Mouse (Mus musculus): ENCODE measurements around the gene Flad1. TPM values are rescaled to one million over a fixed set of nuclear protein-coding genes. Genes with fewer than 3 reads are reported as not detected.

Gene Flad1
- polyA plus RNA-seq, 1 experiment from 2014 or later: 22.3 TPM

GRCm38 (mm10) chr3:89421002-89421774, 9.5 kb upstream of the Flad1 start:
- peak; percentile 84 for ATAC-seq (ENCODE audit: insufficient number of reproducible peaks, insufficient read depth, low FRiP score, low read depth)
- Histone ChIP-seq H3K36me3 (ENCODE audit: control insufficient read depth, insufficient read depth, low read length) (peaks cover 24% of the 10 kb centered on the region), H3K9me3 (ENCODE audit: control insufficient read depth, low read depth, low read length) (no peaks in the 10 kb centered on the region), H3K4me3 (ENCODE audit: low read depth, low read length) (peak overlapping the region; percentile 59), H3K9ac (replicated peaks; ENCODE audit: low read depth, low read length) (peak overlapping the region; percentile 50), H3K4me2 (replicated peaks; ENCODE audit: low read depth, low read length) (peak overlapping the region; percentile 79), H3K4me1 (ENCODE audit: control insufficient read depth, insufficient read depth, low read length) (peaks cover 50% of the 10 kb centered on the region), H3K27ac (ENCODE audit: low read length) (peak overlapping the region; percentile 90), H3K27me3 (ENCODE audit: control insufficient read depth, insufficient read depth, low read length) (no peaks in the 10 kb centered on the region)
- 1% methylated on average over 11 of the region's 11 CpGs for WGBS

- Histone ChIP-seq H3K27me3 (ENCODE audit: control insufficient read depth, insufficient read depth, low read length) (no peaks in the 10 kb centered on the region), H3K9ac (replicated peaks; ENCODE audit: low read depth, low read length) (no peak overlapping the region), H3K4me3 (ENCODE audit: low read depth, low read length) (peak overlapping the region; percentile 59; the same call in 1 of the 2 replicates), H3K36me3 (ENCODE audit: control insufficient read depth, insufficient read depth, low read length) (peaks cover 27% of the 10 kb centered on the region), H3K4me1 (ENCODE audit: control insufficient read depth, insufficient read depth, low read length) (peaks cover 50% of the 10 kb centered on the region), H3K27ac (ENCODE audit: low read length) (peak overlapping the region; percentile 90), H3K4me2 (replicated peaks; ENCODE audit: low read depth, low read length) (peak overlapping the region; percentile 79), H3K9me3 (ENCODE audit: control insufficient read depth, low read depth, low read length) (no peaks in the 10 kb centered on the region)
- no peak for ATAC-seq (ENCODE audit: insufficient number of reproducible peaks, insufficient read depth, low FRiP score, low read depth)
- 36% methylated on average over 2 of the region's 2 CpGs for WGBS
These were observed 8.8 kb upstream of the Flad1 start for GRCm38 (mm10) chr3:89420421-89420820.

GRCm38 (mm10) chr3:89419981-89420380, 8.3 kb upstream of the Flad1 start:
- H3K4me3 ChIP-seq (ENCODE audit: low read depth, low read length): peak overlapping the region; percentile 53
- WGBS: 21% methylated on average over 3 of the region's 3 CpGs
- peak overlapping the region; percentile 97 for H3K27ac ChIP-seq (ENCODE audit: low read length)
- H3K9ac ChIP-seq (replicated peaks; ENCODE audit: low read depth, low read length): peak overlapping the region; percentile 54
- peaks cover 50% of the 10 kb centered on the region for H3K4me1 ChIP-seq (ENCODE audit: control insufficient read depth, insufficient read depth, low read length)
- ATAC-seq (ENCODE audit: insufficient number of reproducible peaks, insufficient read depth, low FRiP score, low read depth): no peak
- H3K9me3 ChIP-seq (ENCODE audit: control insufficient read depth, low read depth, low read length): no peaks in the 10 kb centered on the region
- peaks cover 27% of the 10 kb centered on the region for H3K36me3 ChIP-seq (ENCODE audit: control insufficient read depth, insufficient read depth, low read length)
- H3K4me2 ChIP-seq (replicated peaks; ENCODE audit: low read depth, low read length): peak overlapping the region; percentile 66
- no peaks in the 10 kb centered on the region for H3K27me3 ChIP-seq (ENCODE audit: control insufficient read depth, insufficient read depth, low read length)

- Histone ChIP-seq H3K9ac (replicated peaks; ENCODE audit: low read depth, low read length) (peak overlapping the region; percentile 54), H3K9me3 (ENCODE audit: control insufficient read depth, low read depth, low read length) (no peaks in the 10 kb centered on the region), H3K4me1 (ENCODE audit: control insufficient read depth, insufficient read depth, low read length) (peaks cover 49% of the 10 kb centered on the region), H3K27me3 (ENCODE audit: control insufficient read depth, insufficient read depth, low read length) (no peaks in the 10 kb centered on the region), H3K27ac (ENCODE audit: low read length) (peak overlapping the region; percentile 97), H3K4me2 (replicated peaks; ENCODE audit: low read depth, low read length) (peak overlapping the region; percentile 66), H3K4me3 (ENCODE audit: low read depth, low read length) (peak overlapping the region; percentile 53), H3K36me3 (ENCODE audit: control insufficient read depth, insufficient read depth, low read length) (peaks cover 28% of the 10 kb centered on the region)
- no peak for ATAC-seq (ENCODE audit: insufficient number of reproducible peaks, insufficient read depth, low FRiP score, low read depth)
- 1% methylated on average over 9 of the region's 9 CpGs for WGBS
These were observed 7.9 kb upstream of the Flad1 start for GRCm38 (mm10) chr3:89419571-89419970.

GRCm38 (mm10) chr3:89418861-89419250, 7.2 kb upstream of the Flad1 start:
- Histone ChIP-seq H3K27me3 (ENCODE audit: control insufficient read depth, insufficient read depth, low read length) (no peaks in the 10 kb centered on the region), H3K9me3 (ENCODE audit: control insufficient read depth, low read depth, low read length) (no peaks in the 10 kb centered on the region), H3K27ac (ENCODE audit: low read length) (peak overlapping the region; percentile 97), H3K4me2 (replicated peaks; ENCODE audit: low read depth, low read length) (peak overlapping the region; percentile 66), H3K9ac (replicated peaks; ENCODE audit: low read depth, low read length) (peak overlapping the region; percentile 54), H3K4me1 (ENCODE audit: control insufficient read depth, insufficient read depth, low read length) (peaks cover 42% of the 10 kb centered on the region), H3K36me3 (ENCODE audit: control insufficient read depth, insufficient read depth, low read length) (peaks cover 28% of the 10 kb centered on the region), H3K4me3 (ENCODE audit: low read depth, low read length) (peak overlapping the region; percentile 53)
- peak; percentile 17; the same call in 1 of the 2 replicates for ATAC-seq (ENCODE audit: insufficient number of reproducible peaks, insufficient read depth, low FRiP score, low read depth)
- WGBS: under 1% methylated on average over 16 of the region's 16 CpGs

- ATAC-seq (ENCODE audit: insufficient number of reproducible peaks, insufficient read depth, low FRiP score, low read depth): peak; percentile 92
- H3K4me3 ChIP-seq (ENCODE audit: low read depth, low read length): peak within 1 kb of the TSS; percentile 53
- H3K27ac ChIP-seq (ENCODE audit: low read length): peak within 1 kb of the TSS; percentile 97
- H3K9me3 ChIP-seq (ENCODE audit: control insufficient read depth, low read depth, low read length): no peaks in the 10 kb centered on the region
- H3K36me3 ChIP-seq (ENCODE audit: control insufficient read depth, insufficient read depth, low read length): peaks cover 26% of the 10 kb centered on the region
- no peaks in the 10 kb centered on the region for H3K27me3 ChIP-seq (ENCODE audit: control insufficient read depth, insufficient read depth, low read length)
- H3K4me1 ChIP-seq (ENCODE audit: control insufficient read depth, insufficient read depth, low read length): peaks cover 37% of the 10 kb centered on the region
- under 1% methylated on average over 39 of the region's 39 CpGs for WGBS
- peak within 1 kb of the TSS; percentile 67 for H3K4me2 ChIP-seq (replicated peaks; ENCODE audit: low read depth, low read length)
- H3K9ac ChIP-seq (replicated peaks; ENCODE audit: low read depth, low read length): peak within 1 kb of the TSS; percentile 54
These were observed 6.6 kb upstream of the Flad1 start, which contains the start of the genes Cks1b and Shc1 for GRCm38 (mm10) chr3:89418170-89418860. TSS of gene Cks1b (minus strand) at chr3:89418383. TSS of gene Shc1 (plus strand) at chr3:89418443.

GRCm38 (mm10) chr3:89417840-89418169, 6.1 kb upstream of the Flad1 start:
- Histone ChIP-seq H3K9ac (replicated peaks; ENCODE audit: low read depth, low read length) (peak overlapping the region; percentile 34; the same call in 1 of the 2 replicates), H3K4me3 (ENCODE audit: low read depth, low read length) (peak overlapping the region; percentile 53), H3K4me1 (ENCODE audit: control insufficient read depth, insufficient read depth, low read length) (peaks cover 32% of the 10 kb centered on the region; the same call in 1 of the 2 replicates), H3K4me2 (replicated peaks; ENCODE audit: low read depth, low read length) (peak overlapping the region; percentile 67), H3K27me3 (ENCODE audit: control insufficient read depth, insufficient read depth, low read length) (no peaks in the 10 kb centered on the region), H3K36me3 (ENCODE audit: control insufficient read depth, insufficient read depth, low read length) (peaks cover 26% of the 10 kb centered on the region), H3K27ac (ENCODE audit: low read length) (peak overlapping the region; percentile 84), H3K9me3 (ENCODE audit: control insufficient read depth, low read depth, low read length) (no peaks in the 10 kb centered on the region)
- under 1% methylated on average over 20 of the region's 20 CpGs for WGBS
- ATAC-seq (ENCODE audit: insufficient number of reproducible peaks, insufficient read depth, low FRiP score, low read depth): peak; percentile 25

GRCm38 (mm10) chr3:89417131-89417530, 5.5 kb upstream of the Flad1 start:
- H3K4me3 ChIP-seq (ENCODE audit: low read depth, low read length): peak overlapping the region; percentile 53
- ATAC-seq (ENCODE audit: insufficient number of reproducible peaks, insufficient read depth, low FRiP score, low read depth): no peak
- H3K9me3 ChIP-seq (ENCODE audit: control insufficient read depth, low read depth, low read length): no peaks in the 10 kb centered on the region
- 19% methylated on average over 2 of the region's 2 CpGs for WGBS
- no peak overlapping the region; the same call in 1 of the 2 replicates for H3K27ac ChIP-seq (ENCODE audit: low read length)
- peak overlapping the region; percentile 34; the same call in 1 of the 2 replicates for H3K9ac ChIP-seq (replicated peaks; ENCODE audit: low read depth, low read length)
- no peaks in the 10 kb centered on the region for H3K27me3 ChIP-seq (ENCODE audit: control insufficient read depth, insufficient read depth, low read length)
- H3K36me3 ChIP-seq (ENCODE audit: control insufficient read depth, insufficient read depth, low read length): peaks cover 26% of the 10 kb centered on the region
- H3K4me2 ChIP-seq (replicated peaks; ENCODE audit: low read depth, low read length): peak overlapping the region; percentile 67
- H3K4me1 ChIP-seq (ENCODE audit: control insufficient read depth, insufficient read depth, low read length): peaks cover 26% of the 10 kb centered on the region; the same call in 1 of the 2 replicates
